Mouse (Mus musculus): ENCODE data around the gene Wasl.

- TF ChIP-seq POLR2A (IDR thresholded peaks at IDR 0.05; ENCODE audit: borderline replicate concordance, extremely low read depth, insufficient read depth, insufficient read length, poor library complexity, severe bottlenecking) (no peak), CTCF (IDR thresholded peaks at IDR 0.05; ENCODE audit: borderline replicate concordance, extremely low read depth, insufficient read depth, insufficient read length) (no peak)
Measured at GRCm38 (mm10) chr6:24607531-24607930, 57.3 kb downstream of the Wasl start.
